Mouse (Mus musculus): Measurements from ENCODE around the gene Slk. TPM values are rescaled to one million over a fixed set of nuclear protein-coding genes. Genes with fewer than 3 reads are reported as not detected.

Slk gene
- total and polyA plus RNA-seq, 3 experiments = 21.1 to 33.6 (median 25.5) TPM

DNA sequence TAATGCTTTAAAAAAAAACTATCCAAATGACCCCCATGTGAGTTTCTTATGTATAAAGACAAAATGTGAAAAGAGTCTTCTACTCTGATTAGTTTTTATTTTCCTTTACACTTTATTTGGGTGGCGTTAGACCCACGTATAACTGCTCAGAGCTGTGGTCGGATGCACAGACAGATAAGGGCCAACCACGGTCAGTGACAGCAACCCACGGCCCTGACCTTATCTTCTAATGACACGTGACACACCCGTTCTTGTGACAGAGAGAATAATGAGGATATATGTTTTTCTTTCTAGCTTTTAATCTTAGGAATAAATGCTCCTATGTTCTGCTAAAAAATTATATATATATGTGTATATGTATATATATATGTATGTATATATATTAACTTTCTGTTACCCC is 110.1 kb downstream of the Slk start:
- no peak overlapping the region for H3K27ac ChIP-seq (ENCODE audit: insufficient read depth, low read depth)
- in situ Hi-C loops (cut with MboI; ENCODE audit: low pct_ligation_motif_present, low pct_unique_long_range_greater_than_20kb, low sequenced_read_pairs) (no loop called here), dilution Hi-C loops (cut with MboI; ENCODE audit: extremely low pct_ligation_motif_present, extremely low pct_unique_long_range_greater_than_20kb, low sequenced_read_pairs) (no loop called here)
- DNase-seq (ENCODE audit: extremely low read depth) = no peak
- H3K9me3 ChIP-seq (replicated peaks; ENCODE audit: low read length) = no peaks in the 10 kb centered on the region
- no peak overlapping the region for H3K4me3 ChIP-seq (replicated peaks in 1 of 3; ENCODE audit: low read depth in 2 of 3, low read length in 2 of 3, poor library complexity in 1 of 3)
- H3K4me1 ChIP-seq (ENCODE audit: control insufficient read depth in 1 of 2, insufficient read depth in 2 of 2) = peaks cover 0 to 10% of the 10 kb centered on the region in 2 experiments; a peak in 2 of 4 replicates
- no peaks in the 10 kb centered on the region for H3K36me3 ChIP-seq (replicated peaks in 1 of 2; ENCODE audit: control insufficient read depth in 1 of 2, insufficient read depth in 1 of 2, low read length in 1 of 2)
- H3K9ac ChIP-seq (ENCODE audit: insufficient read depth, low read depth) = no peak overlapping the region
- no peak overlapping the region for H3K4me2 ChIP-seq (ENCODE audit: insufficient read depth, low read depth, poor library complexity, severe bottlenecking)
- TF ChIP-seq ETS1 (conservative IDR thresholded peaks at IDR 0.05; ENCODE audit: low read depth, low read length) (no peak), MYC (IDR thresholded peaks at IDR 0.05; ENCODE audit: low read depth, low read length) (no peak), ZKSCAN1 (IDR thresholded peaks at IDR 0.05; ENCODE audit: borderline replicate concordance, low read depth, low read length) (no peak), SMC3 (IDR thresholded peaks at IDR 0.05; ENCODE audit: low read depth, low read length) (no peak), RCOR1 (conservative IDR thresholded peaks at IDR 0.05; ENCODE audit: low read depth, low read length) (no peak), MXI1 (IDR thresholded peaks at IDR 0.05; ENCODE audit: low read depth, low read length) (no peak)
- no peaks in the 10 kb centered on the region for H3K79me2 ChIP-seq (replicated peaks; ENCODE audit: control insufficient read depth, extremely low read depth, insufficient read depth, poor library complexity, severe bottlenecking)
- H3K27me3 ChIP-seq (replicated peaks) = peaks cover 1% of the 10 kb centered on the region

DNA sequence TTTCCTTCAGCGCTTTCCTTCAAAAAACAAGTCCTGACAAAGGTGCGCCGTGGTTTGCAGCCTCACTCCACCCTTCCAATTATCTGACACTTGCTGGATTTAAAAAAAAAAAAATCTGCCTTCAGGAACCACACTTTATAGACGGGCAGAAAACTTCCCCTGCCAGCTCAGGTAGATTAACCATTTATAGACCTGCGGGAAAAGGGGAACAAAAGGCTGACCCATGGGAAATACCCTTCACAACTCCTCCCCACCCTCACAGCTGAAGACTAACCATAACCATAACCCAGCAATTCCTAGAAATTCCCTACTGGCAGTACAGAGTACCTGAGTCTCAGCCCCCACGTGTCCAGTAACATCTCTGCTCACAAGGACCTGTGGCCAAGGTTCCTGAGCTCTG is 112.5 kb downstream of the Slk start, which contains the start of gene Col17a1:
Col17a1 (minus strand) TSS at position 101 of the 400 bp plus-strand sequence.
- Histone ChIP-seq H3K9ac (ENCODE audit: insufficient read depth, low read depth) (no peak within 1 kb of the TSS), H3K4me3 (replicated peaks in 1 of 3; ENCODE audit: low read depth in 2 of 3, low read length in 2 of 3, poor library complexity in 1 of 3) (no peak within 1 kb of the TSS), H3K4me1 (ENCODE audit: control insufficient read depth in 1 of 2, insufficient read depth in 2 of 2) (peaks cover 0 to 10% of the 10 kb centered on the region in 2 experiments; a peak in 2 of 4 replicates), H3K27me3 (replicated peaks) (peaks cover 1% of the 10 kb centered on the region), H3K4me2 (ENCODE audit: insufficient read depth, low read depth, poor library complexity, severe bottlenecking) (no peak within 1 kb of the TSS), H3K27ac (ENCODE audit: insufficient read depth, low read depth) (no peak within 1 kb of the TSS), H3K9me3 (replicated peaks; ENCODE audit: low read length) (no peaks in the 10 kb centered on the region), H3K79me2 (replicated peaks; ENCODE audit: control insufficient read depth, extremely low read depth, insufficient read depth, poor library complexity, severe bottlenecking) (no peaks in the 10 kb centered on the region), H3K36me3 (replicated peaks in 1 of 2; ENCODE audit: control insufficient read depth in 1 of 2, insufficient read depth in 1 of 2, low read length in 1 of 2) (no peaks in the 10 kb centered on the region)
- TF ChIP-seq RCOR1 (conservative IDR thresholded peaks at IDR 0.05; ENCODE audit: low read depth, low read length) (no peak), ZKSCAN1 (IDR thresholded peaks at IDR 0.05; ENCODE audit: borderline replicate concordance, low read depth, low read length) (no peak), UBTF (IDR thresholded peaks at IDR 0.05; ENCODE audit: low read depth, low read length) (no peak), GABPA (IDR thresholded peaks at IDR 0.05; ENCODE audit: insufficient replicate concordance, low read depth, low read length) (no peak), POLR2A (IDR thresholded peaks at IDR 0.05; ENCODE audit: low read depth, low read length) (no peak), ETS1 (conservative IDR thresholded peaks at IDR 0.05; ENCODE audit: low read depth, low read length) (no peak), MAZ (IDR thresholded peaks at IDR 0.05; ENCODE audit: low read depth, low read length) (no peak), ZMIZ1 (IDR thresholded peaks at IDR 0.05; ENCODE audit: low read depth, low read length) (no peak), MEF2A (IDR thresholded peaks at IDR 0.05; ENCODE audit: borderline replicate concordance, low read depth, low read length) (no peak), SIN3A (IDR thresholded peaks at IDR 0.05; ENCODE audit: low read length) (no peak), E2F4 (IDR thresholded peaks at IDR 0.05; ENCODE audit: insufficient replicate concordance, low read depth, low read length) (no peak), IRF4 (IDR thresholded peaks at IDR 0.05; ENCODE audit: low read depth, low read length) (no peak), MAFK (IDR thresholded peaks at IDR 0.05; ENCODE audit: insufficient replicate concordance, low read length) (no peak), PAX5 (IDR thresholded peaks at IDR 0.05; ENCODE audit: low read length) (no peak), JUN (IDR thresholded peaks at IDR 0.05; ENCODE audit: insufficient read depth, low read depth, low read length) (no peak), NRF1 (IDR thresholded peaks at IDR 0.05; ENCODE audit: low read depth, low read length) (no peak), CHD1 (IDR thresholded peaks at IDR 0.05; ENCODE audit: low read depth, low read length) (no peak)
- in situ Hi-C loops (cut with MboI; ENCODE audit: low pct_ligation_motif_present, low pct_unique_long_range_greater_than_20kb, low sequenced_read_pairs) = no loop called here
- dilution Hi-C loops (cut with MboI; ENCODE audit: extremely low pct_ligation_motif_present, extremely low pct_unique_long_range_greater_than_20kb, low sequenced_read_pairs) = no loop called here
- no peak for DNase-seq (ENCODE audit: extremely low read depth)

Other genes with a start within 250 kb of the Slk start
- gene Sh3pxd2a, start 115.3 kb upstream of the Slk start, total RNA-seq (2012; rRNA removed) = 2.4 and 3.2 TPM in 2 replicates
- 1.2 and 1.3 TPM in 2 replicates for gene Sh3pxd2a, start 115.3 kb upstream of the Slk start, total RNA-seq (2014; rRNA removed)
- gene Sh3pxd2a, start 115.3 kb upstream of the Slk start, polyA plus RNA-seq (2012; ENCODE audit: insufficient read length, low read depth) = 4.6 and 4.9 TPM in 2 replicates
- 21.8 and 25.3 TPM in 2 replicates for gene Stn1, start 42.2 kb upstream of the Slk start, total RNA-seq (2012; rRNA removed)
- 31.0 and 35.7 TPM in 2 replicates for gene Stn1, start 42.2 kb upstream of the Slk start, total RNA-seq (2014; rRNA removed)
- 16.9 and 18.3 TPM in 2 replicates for gene Stn1, start 42.2 kb upstream of the Slk start, polyA plus RNA-seq (2012; ENCODE audit: insufficient read length, low read depth)
- gene Col17a1, start 112.4 kb downstream of the Slk start, total RNA-seq (2012; rRNA removed) = 0.08 and 0.34 TPM in 2 replicates
- 0.12 and 0.42 TPM in 2 replicates for gene Col17a1, start 112.4 kb downstream of the Slk start, total RNA-seq (2014; rRNA removed)
- gene Col17a1, start 112.4 kb downstream of the Slk start, polyA plus RNA-seq (2012; ENCODE audit: insufficient read length, low read depth) = 0.55 and 0.59 TPM in 2 replicates
- gene Sfr1, start 152.0 kb downstream of the Slk start, total RNA-seq (2012; rRNA removed) = 83.7 and 88.1 TPM in 2 replicates
- gene Sfr1, start 152.0 kb downstream of the Slk start, total RNA-seq (2014; rRNA removed) = 114 and 131 TPM in 2 replicates
- gene Sfr1, start 152.0 kb downstream of the Slk start, polyA plus RNA-seq (2012; ENCODE audit: insufficient read length, low read depth) = 198 and 230 TPM in 2 replicates

All from CH12.LX (cell line).